Mouse (Mus musculus): ENCODE measurements around the gene Syne3.
A peak's percentile ranks its signal among the peaks of the same experiment; 100 is the strongest.

GRCm38 (mm10) chr12:104952458-104952857 is 57.2 kb downstream of the Syne3 start:
- TF ChIP-seq CTCF (IDR thresholded peaks at IDR 0.05): peak; percentile 96
- TF ChIP-seq EP300 (IDR thresholded peaks at IDR 0.05; ENCODE audit: insufficient read depth, low read depth, low read length): peak; percentile 80
